Mouse (Mus musculus): ENCODE results near the gene Krtap16-3.

Gene Krtap16-3

GRCm38 (mm10) chr16:88962773-88963172 is at the start of gene Krtap16-3:
Gene Krtap16-3 (minus strand): TSS chr16:88962873.
- no peak for DNase-seq

GRCm38 (mm10) chr16:89010659-89011058 is 48.0 kb upstream of the Krtap16-3 start, which contains the start of gene Krtap22-2:
Gene Krtap22-2 (minus strand): TSS chr16:89010759.
- DNase-seq, result no peak

- DNase-seq, result no peak
These were observed 21.6 kb downstream of the Krtap16-3 start for GRCm38 (mm10) chr16:88941106-88941505.

GRCm38 (mm10) chr16:88938252-88938651 is 24.4 kb downstream of the Krtap16-3 start:
- DNase-seq, result no peak

GRCm38 (mm10) chr16:88932165-88932564 is 30.5 kb downstream of the Krtap16-3 start, which contains the start of gene Krtap19-9b:
Gene Krtap19-9b (minus strand): TSS chr16:88932265.
- no peak for DNase-seq

Measured in cerebellum, adult 8-10 months (tissue).